Mouse (Mus musculus) stomach, postnatal 0 days (tissue): ENCODE data around the gene Grin2d.

ENCODE experiments used
- CTCF ChIP-seq: IDR thresholded peaks from 2 replicates; pipeline ENCODE4 v1.5.1; 2016; ENCODE audit warnings: antibody characterized with exemption, low read depth, mild to moderate bottlenecking, moderate library complexity
- EP300 ChIP-seq: optimal IDR thresholded peaks from 2 replicates; pipeline ENCODE3; 2016; ENCODE audit warnings: antibody characterized with exemption

DNA sequence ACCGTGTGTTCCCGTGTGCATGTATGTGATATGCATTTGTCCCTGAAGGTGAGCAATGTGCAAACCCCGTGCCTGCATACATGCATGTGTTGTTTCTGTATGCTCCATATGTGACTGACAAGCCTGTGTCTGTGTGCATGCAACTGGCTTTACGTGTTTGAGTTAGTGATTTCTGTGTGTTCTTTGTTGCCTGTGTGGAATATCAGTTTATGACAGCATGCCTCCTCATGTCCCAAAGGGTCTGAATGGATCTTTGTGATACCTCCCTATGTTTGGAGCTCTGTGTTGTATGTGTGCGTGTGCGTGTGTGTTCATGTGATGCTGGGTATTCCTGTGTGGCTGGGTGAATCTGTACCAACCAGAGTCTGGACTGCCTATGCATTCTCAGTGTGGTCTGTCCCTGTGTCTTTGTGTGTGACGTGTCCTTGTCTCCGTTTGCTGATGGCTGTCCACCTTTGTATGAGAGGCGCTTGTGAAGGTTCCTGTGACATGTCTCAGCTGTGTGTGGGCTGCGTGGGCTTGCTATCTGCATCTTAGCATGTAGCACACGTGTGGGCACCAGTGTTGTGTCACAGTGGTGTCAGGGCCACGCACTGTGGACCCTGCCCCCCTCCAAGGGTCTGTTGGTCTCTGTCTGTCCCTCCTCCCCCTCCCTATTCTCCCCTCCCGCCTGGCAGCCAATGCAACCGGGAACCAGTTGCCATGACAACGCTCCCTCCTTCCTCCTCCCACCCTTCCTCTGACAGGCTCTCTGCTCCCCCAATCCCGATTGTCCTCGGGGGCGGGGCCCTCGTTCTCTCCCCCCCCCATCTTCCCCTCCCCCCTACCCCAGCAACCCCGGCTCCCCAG, 93.4 kb downstream of the Grin2d start, which contains the start of gene Sult2b1:
- TF ChIP-seq CTCF: no peak
- TF ChIP-seq EP300: no peak
